ENCODE assay signal across 16 mouse cellular contexts in genomic region chr5:71930036-71930435, GRCm38 (mm10).
"Had no signal": no experiment of that assay in that cellular context is flagged by ENCODE, and none has a peak within 500 bp of the region (broad histone marks: within the 10 kb centered on the region; RNA-seq: fewer than 3 reads in every experiment).

No protein-coding gene starts in this region.

- ATAC-seq: midbrain, embryonic 15.5 days had no signal

- H3K27me3 ChIP-seq: midbrain, embryonic 15.5 days had no signal

- H3K27ac ChIP-seq: liver, embryonic 14.5 days; midbrain, embryonic 10.5 days; midbrain, embryonic 15.5 days had no signal

- DNase-seq: lung, adult 18-20 months; lung, embryonic 14.5 days; lung, postnatal 10 days; lung, postnatal 4 days; retina, postnatal 1 day; right cerebral cortex, adult 18-20 months; right cerebral cortex, postnatal 25 days; right cerebral cortex, postnatal 4 days; spleen, adult 18-20 months; thymus, adult 18-20 months; thymus, postnatal 14 days; thymus, postnatal 36 days had no signal

- H3K4me1 ChIP-seq: midbrain, embryonic 10.5 days; midbrain, embryonic 15.5 days had no signal

- H3K9me3 ChIP-seq: midbrain, embryonic 10.5 days; midbrain, embryonic 15.5 days had no signal

- H3K9ac ChIP-seq: liver, embryonic 14.5 days; lung, embryonic 14.5 days; midbrain, embryonic 15.5 days had no signal

- H3K4me3 ChIP-seq: midbrain, embryonic 10.5 days; midbrain, embryonic 15.5 days; myocyte had no signal

- H3K4me2 ChIP-seq: lung, embryonic 14.5 days; midbrain, embryonic 15.5 days had no signal

- H3K36me3 ChIP-seq: midbrain, embryonic 10.5 days; midbrain, embryonic 15.5 days had no signal
